Mouse (Mus musculus) MEL (cell line): Measurements from ENCODE around the gene Fbln2. TPM values are rescaled to one million over a fixed set of nuclear protein-coding genes. Genes with fewer than 3 reads are reported as not detected.

Experiments used
- DNase-seq: peaks from one replicate; pipeline ENCODE4 v3.0.0; 2011; ENCODE audit warnings: low read depth, low spot score
- H3K27ac ChIP-seq: 2 replicates; pipeline ENCODE4 v1.5.1; 2012; ENCODE audit warnings: low read depth, mild to moderate bottlenecking, control low read depth, low read length, moderate library complexity; ENCODE audit not compliant: control insufficient read depth
- H3K27me3 ChIP-seq, 2 experiments: fragments of 150-350 bp in 1 of 2; sonication (generic) in 1 of 2; 2 replicates each; pipeline ENCODE4 v1.6.1; 2012; ENCODE audit warnings: low read length in 2 of 2, mild to moderate bottlenecking in 2 of 2, improper control_type of control experiment in 1 of 2, moderate library complexity in 1 of 2; ENCODE audit not compliant: insufficient read depth in 2 of 2, control insufficient read depth in 1 of 2
- H3K36me3 ChIP-seq, 2 experiments: 2 replicates each; pipeline ENCODE4 v1.6.1; 2012 to 2014; ENCODE audit warnings: low read length in 2 of 2, improper control_type of control experiment in 1 of 2, inconsistent platforms in 1 of 2, mild to moderate bottlenecking in 1 of 2; ENCODE audit not compliant: insufficient read depth in 2 of 2, control insufficient read depth in 1 of 2
- H3K4me1 ChIP-seq, 2 experiments: fragments of 150-350 bp in 1 of 2; sonication (generic) in 1 of 2; 2 replicates each; pipeline ENCODE4 v1.6.1; 2012; ENCODE audit warnings: low read length in 2 of 2, improper control_type of control experiment in 1 of 2, mild to moderate bottlenecking in 1 of 2; ENCODE audit not compliant: insufficient read depth in 2 of 2, control insufficient read depth in 1 of 2
- H3K4me3 ChIP-seq, 2 experiments: fragments of 150-350 bp in 1 of 2; sonication (generic) in 1 of 2; 2 replicates each; pipeline ENCODE4 v1.5.1; 2012; ENCODE audit warnings: low read depth in 2 of 2, low read length in 2 of 2, mild to moderate bottlenecking in 2 of 2, moderate library complexity in 2 of 2, control low read depth in 1 of 2, improper control_type of control experiment in 1 of 2; ENCODE audit not compliant: control insufficient read depth in 1 of 2, insufficient read depth in 1 of 2
- H3K79me2 ChIP-seq: 2 replicates; pipeline ENCODE4 v1.6.1; 2012; ENCODE audit warnings: mild to moderate bottlenecking, low read length, moderate library complexity; ENCODE audit not compliant: control insufficient read depth, poor library complexity, insufficient read depth
- H3K9ac ChIP-seq: 2 replicates; pipeline ENCODE4 v1.6.1; 2012; ENCODE audit warnings: low read depth, mild to moderate bottlenecking, control low read depth, low read length, moderate library complexity; ENCODE audit not compliant: control insufficient read depth, poor library complexity, severe bottlenecking
- H3K9me3 ChIP-seq: fragments of 150-350 bp; sonication (generic); replicated peaks from 2 replicates; pipeline ENCODE4 v1.6.1; 2012; ENCODE audit warnings: mild to moderate bottlenecking, low read length, improper control_type of control experiment, moderate library complexity; ENCODE audit not compliant: insufficient read depth
- CHD1 ChIP-seq: IDR thresholded peaks from 2 replicates; pipeline ENCODE4 v1.6.1; 2012; ENCODE audit warnings: low read depth, mild to moderate bottlenecking, inconsistent platforms, low read length, improper control_type of control experiment
- E2F4 ChIP-seq: IDR thresholded peaks from 2 replicates; pipeline ENCODE4 v1.6.1; 2011; ENCODE audit warnings: low read depth, low read length, improper control_type of control experiment, borderline replicate concordance
- EP300 ChIP-seq, 2 experiments: IDR thresholded peaks; 2 replicates each; pipeline ENCODE4 v1.6.1; 2011; ENCODE audit warnings: improper control_type of control experiment in 2 of 2, low read length in 2 of 2, low read depth in 1 of 2, mild to moderate bottlenecking in 1 of 2
- ETS1 ChIP-seq: IDR thresholded peaks from 2 replicates; pipeline ENCODE4 v1.6.1; 2012; ENCODE audit warnings: low read depth, mild to moderate bottlenecking, inconsistent platforms, low read length, improper control_type of control experiment, moderate library complexity
- GABPA ChIP-seq: IDR thresholded peaks from 2 replicates; pipeline ENCODE4 v1.6.1; 2012; ENCODE audit warnings: low read depth, mild to moderate bottlenecking, inconsistent platforms, low read length, improper control_type of control experiment, moderate library complexity
- GATA1 ChIP-seq: IDR thresholded peaks from 2 replicates; pipeline ENCODE4 v1.6.1; 2011; ENCODE audit warnings: low read depth, low read length, improper control_type of control experiment
- HCFC1 ChIP-seq: IDR thresholded peaks from 2 replicates; pipeline ENCODE4 v1.6.1; 2012; ENCODE audit warnings: low read depth, mild to moderate bottlenecking, inconsistent platforms, low read length, improper control_type of control experiment, moderate library complexity
- JUND ChIP-seq: IDR thresholded peaks from 2 replicates; pipeline ENCODE4 v1.6.1; 2011; ENCODE audit warnings: low read depth, mild to moderate bottlenecking, improper control_type of control experiment, low read length
- KAT2A ChIP-seq: conservative IDR thresholded peaks from 2 replicates; pipeline ENCODE4 v1.6.1; 2012; ENCODE audit warnings: low read depth, low read length, improper control_type of control experiment, inconsistent platforms
- MAFK ChIP-seq: IDR thresholded peaks from 2 replicates; pipeline ENCODE4 v1.6.1; 2011; ENCODE audit warnings: low read depth, mild to moderate bottlenecking, low read length, improper control_type of control experiment, borderline replicate concordance
- MAX ChIP-seq: IDR thresholded peaks from 2 replicates; pipeline ENCODE4 v1.6.1; 2011; ENCODE audit warnings: low read length, improper control_type of control experiment
- MAZ ChIP-seq: IDR thresholded peaks from 2 replicates; pipeline ENCODE4 v1.6.1; 2012; ENCODE audit warnings: low read depth, mild to moderate bottlenecking, inconsistent platforms, low read length, improper control_type of control experiment
- MEF2A ChIP-seq: IDR thresholded peaks from 2 replicates; pipeline ENCODE4 v1.6.1; 2014; ENCODE audit warnings: low read depth, mild to moderate bottlenecking, inconsistent platforms, low read length, improper control_type of control experiment; ENCODE audit not compliant: poor library complexity, insufficient replicate concordance, severe bottlenecking; ENCODE audit errors: extremely low read depth
- MXI1 ChIP-seq: IDR thresholded peaks from 2 replicates; pipeline ENCODE4 v1.6.1; 2011; ENCODE audit warnings: mild to moderate bottlenecking, low read depth, low read length, improper control_type of control experiment
- MYB ChIP-seq: IDR thresholded peaks from 2 replicates; pipeline ENCODE4 v1.6.1; 2011; ENCODE audit warnings: mild to moderate bottlenecking, low read depth, low read length, improper control_type of control experiment
- MYC ChIP-seq: IDR thresholded peaks from 2 replicates; pipeline ENCODE4 v1.6.1; 2011; ENCODE audit warnings: low read depth, mild to moderate bottlenecking, low read length, improper control_type of control experiment, moderate library complexity
- NELFE ChIP-seq: IDR thresholded peaks from 2 replicates; pipeline ENCODE4 v1.6.1; 2011; ENCODE audit warnings: low read depth, low read length, improper control_type of control experiment
- RAD21 ChIP-seq: IDR thresholded peaks from 2 replicates; pipeline ENCODE4 v1.6.1; 2011; ENCODE audit warnings: mild to moderate bottlenecking, low read depth, low read length, improper control_type of control experiment
- RCOR1 ChIP-seq: IDR thresholded peaks from 2 replicates; pipeline ENCODE4 v1.6.1; 2012; ENCODE audit warnings: low read depth, mild to moderate bottlenecking, inconsistent platforms, low read length, improper control_type of control experiment
- SIN3A ChIP-seq: IDR thresholded peaks from 2 replicates; pipeline ENCODE4 v1.6.1; 2012; ENCODE audit warnings: low read length, improper control_type of control experiment, inconsistent platforms
- SMC3 ChIP-seq: IDR thresholded peaks from 2 replicates; pipeline ENCODE4 v1.6.1; 2011; ENCODE audit warnings: low read depth, low read length, improper control_type of control experiment
- TAL1 ChIP-seq: IDR thresholded peaks from 2 replicates; pipeline ENCODE4 v1.6.1; 2012; ENCODE audit warnings: mild to moderate bottlenecking, inconsistent platforms, low read length, moderate library complexity, mixed read lengths
- TBP ChIP-seq: IDR thresholded peaks from 2 replicates; pipeline ENCODE4 v1.8.0; 2011; ENCODE audit warnings: low read depth, low read length, improper control_type of control experiment
- TCF12 ChIP-seq: IDR thresholded peaks from 2 replicates; pipeline ENCODE4 v1.6.1; 2014; ENCODE audit warnings: low read depth, mild to moderate bottlenecking, inconsistent platforms, low read length, improper control_type of control experiment, moderate library complexity
- UBTF ChIP-seq: IDR thresholded peaks from 2 replicates; pipeline ENCODE4 v1.6.1; 2012; ENCODE audit warnings: low read depth, mild to moderate bottlenecking, inconsistent platforms, low read length, improper control_type of control experiment, moderate library complexity, borderline replicate concordance; ENCODE audit not compliant: insufficient read depth
- USF1 ChIP-seq: IDR thresholded peaks from 2 replicates; pipeline ENCODE4 v1.6.1; 2014; ENCODE audit warnings: low read depth, mild to moderate bottlenecking, inconsistent platforms, low read length, improper control_type of control experiment, moderate library complexity
- ZC3H11A ChIP-seq: IDR thresholded peaks from 2 replicates; pipeline ENCODE4 v1.6.1; 2012; ENCODE audit warnings: low read depth, mild to moderate bottlenecking, inconsistent platforms, low read length, improper control_type of control experiment
- ZMIZ1 ChIP-seq: IDR thresholded peaks from 2 replicates; pipeline ENCODE4 v1.6.1; 2012; ENCODE audit warnings: low read depth, mild to moderate bottlenecking, inconsistent platforms, low read length, improper control_type of control experiment, moderate library complexity
- polyA plus RNA-seq, 2 experiments: library from polyadenylated mRNA; stranded (reverse) in 1 of 2; unstranded in 1 of 2; fragments of >175 nt in 1 of 2; fragments of >200 nt in 1 of 2; gene quantifications; 2 replicates each; pipeline versions ENCODE4 v1.2.1 to v1.2.4; 2012; ENCODE audit warnings: low replicate concordance in 2 of 2, low read depth in 1 of 2; ENCODE audit not compliant: insufficient read length in 2 of 2, insufficient read depth in 1 of 2, missing spikeins in 1 of 2
- total RNA-seq: library from RNA; depleted of rRNA; stranded (reverse); fragments of 300-350 nt; gene quantifications from 2 replicates; pipeline ENCODE4 v1.2.3, GENCODE M21; 2012

Gene Fbln2
- total and polyA plus RNA-seq, 3 experiments = 1.9 to 2.3 TPM; not detected in 1

DNA sequence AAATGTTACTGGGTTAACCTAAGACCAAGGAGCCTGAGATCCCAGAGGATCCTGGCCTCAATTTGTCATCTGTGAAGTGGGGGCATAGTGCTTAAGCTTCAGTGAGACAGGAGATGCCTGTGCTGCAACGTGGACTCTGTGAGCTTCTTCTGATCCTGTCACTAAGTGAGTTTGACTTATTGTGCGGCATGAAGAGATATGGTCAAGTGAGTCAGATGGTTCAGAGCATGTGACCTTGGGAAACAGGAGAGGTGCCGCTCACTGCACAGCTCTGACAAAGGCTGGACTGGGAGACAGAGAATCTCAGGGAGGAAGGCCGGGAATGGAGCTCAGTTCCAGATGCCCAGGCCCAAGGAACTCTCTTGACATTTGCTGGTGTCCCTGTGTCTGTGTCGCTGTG, 6.5 kb upstream of the Fbln2 start:
- no peaks in the 10 kb centered on the region; a peak in 1 of 4 replicates for H3K4me1 ChIP-seq
- H3K4me3 ChIP-seq = no peak overlapping the region
- H3K9ac ChIP-seq = no peak overlapping the region
- no peak overlapping the region for H3K27ac ChIP-seq
- H3K9me3 ChIP-seq = no peaks in the 10 kb centered on the region
- no peak for TF ChIP-seq RAD21
- no peak for TF ChIP-seq GATA1
- no peak for TF ChIP-seq MAFK
- no peak for TF ChIP-seq TBP
- TF ChIP-seq JUND = no peak
- TF ChIP-seq HCFC1 = no peak
- TF ChIP-seq UBTF = no peak
- TF ChIP-seq MXI1 = no peak
- TF ChIP-seq ZMIZ1 = no peak
- no peak for TF ChIP-seq MAZ
- TF ChIP-seq MEF2A = no peak
- TF ChIP-seq KAT2A = no peak
- no peak for TF ChIP-seq ZC3H11A
- TF ChIP-seq TCF12 = no peak
- no peak for TF ChIP-seq SIN3A
- no peak for TF ChIP-seq MYB
- no peak for TF ChIP-seq ETS1
- TF ChIP-seq MYC = no peak
- TF ChIP-seq NELFE = no peak
- H3K27me3 ChIP-seq = peaks cover 5 to 6% of the 10 kb centered on the region in 2 experiments; a peak in 2 of 4 replicates
- H3K79me2 ChIP-seq = no peaks in the 10 kb centered on the region
- DNase-seq = no peak
- H3K36me3 ChIP-seq = no peaks in the 10 kb centered on the region

- TF ChIP-seq RCOR1 (no peak), ETS1 (no peak), HCFC1 (no peak), EP300 (IDR thresholded peaks at IDR 0.05; ENCODE audit: low read depth in 1 of 2, low read length in 2 of 2) (no peak), USF1 (no peak), KAT2A (no peak), E2F4 (no peak), MYB (no peak), MXI1 (no peak), MAX (no peak), SMC3 (no peak), CHD1 (no peak), MYC (no peak), GABPA (no peak), TAL1 (no peak), TBP (no peak), UBTF (no peak), ZC3H11A (no peak), ZMIZ1 (no peak)
- peaks cover 5 to 6% of the 10 kb centered on the region in 2 experiments; a peak in 2 of 4 replicates for H3K27me3 ChIP-seq
- H3K4me3 ChIP-seq = no peak overlapping the region
- H3K36me3 ChIP-seq = peaks cover 0 to 3% of the 10 kb centered on the region in 2 experiments; a peak in 1 of 4 replicates
- peaks cover 0 to 11% of the 10 kb centered on the region in 2 experiments; a peak in 2 of 4 replicates for H3K4me1 ChIP-seq
- no peak for DNase-seq
- no peak overlapping the region for H3K9ac ChIP-seq
- H3K79me2 ChIP-seq = no peaks in the 10 kb centered on the region
- no peaks in the 10 kb centered on the region for H3K9me3 ChIP-seq
- H3K27ac ChIP-seq = no peak overlapping the region
These were observed 4.8 kb upstream of the Fbln2 start for GRCm38 (mm10) chr6:91207491-91207890.
